Mouse (Mus musculus) heart, postnatal 0 days (tissue): ENCODE results near the gene Pde4d. TPM values are rescaled to one million over a fixed set of nuclear protein-coding genes. Genes with fewer than 3 reads are reported as not detected.
A peak's percentile ranks its signal among the peaks of the same experiment; 100 is the strongest.

Experiments
- ATAC-seq: fragments of 200-750 bp; cut with Nextera tagmentation; 2 replicates; pipeline ENCODE4 v1.8.0; 2017; ENCODE audit warnings: low read depth, moderate number of reproducible peaks, moderate library complexity; ENCODE audit not compliant: insufficient read depth
- DNase-seq: peaks from one replicate; pipeline ENCODE4 v3.0.0-alpha.2; 2016; ENCODE audit warnings: low spot score
- H3K27ac ChIP-seq: fragments of 300-500 bp; sonication (generic); 2 replicates; pipeline ENCODE4 v1.5.1; 2014; ENCODE audit warnings: low read depth, mild to moderate bottlenecking
- H3K27me3 ChIP-seq: fragments of 300-500 bp; sonication (generic); 2 replicates; pipeline ENCODE4 v1.6.1; 2014; ENCODE audit warnings: low read length, mixed read lengths; ENCODE audit not compliant: control insufficient read depth, insufficient read depth
- H3K36me3 ChIP-seq: fragments of 300-500 bp; sonication (generic); replicated peaks from 2 replicates; pipeline ENCODE4 v1.6.1; 2014; ENCODE audit warnings: low read length, mixed read lengths; ENCODE audit not compliant: control insufficient read depth, insufficient read depth
- H3K4me1 ChIP-seq: fragments of 300-500 bp; sonication (generic); 2 replicates; pipeline ENCODE4 v1.6.1; 2014; ENCODE audit warnings: antibody characterized with exemption; ENCODE audit not compliant: control insufficient read depth, insufficient read depth
- H3K4me2 ChIP-seq: fragments of 300-500 bp; sonication (generic); 2 replicates; pipeline ENCODE4 v1.6.1; 2014; ENCODE audit warnings: low read depth, mild to moderate bottlenecking, low read length, moderate library complexity
- H3K4me3 ChIP-seq: fragments of 300-500 bp; sonication (generic); 2 replicates; pipeline ENCODE4 v1.5.1; 2014; ENCODE audit warnings: low read depth, low read length
- H3K9ac ChIP-seq: fragments of 300-500 bp; sonication (generic); replicated peaks from 2 replicates; pipeline ENCODE4 v1.6.1; 2014; ENCODE audit warnings: low read depth, low read length, mixed read lengths
- H3K9me3 ChIP-seq: fragments of 300-500 bp; sonication (generic); replicated peaks from 2 replicates; pipeline ENCODE4 v1.6.1; 2016; ENCODE audit warnings: low read length; ENCODE audit not compliant: control insufficient read depth
- CTCF ChIP-seq: IDR thresholded peaks from 2 replicates; pipeline ENCODE4 v1.5.1; 2016; ENCODE audit warnings: antibody characterized with exemption, control low read depth, low read depth
- EP300 ChIP-seq: IDR thresholded peaks from 2 replicates; pipeline ENCODE4 v1.6.1; 2016; ENCODE audit warnings: antibody characterized with exemption, low read depth
- WGBS: fragments of 180-500 bp; shearing (Covaris S2); extraction: QIAGEN DNeasy Blood & Tissue Kit; methylation state at CpG from one replicate; pipeline ENCODE4 v1.1.7; 2014; 5-methylcytosine and 5-hydroxymethylcytosine counted together
- polyA plus RNA-seq: library from polyadenylated mRNA; unstranded; fragments of >200 nt; fragmentation: Nextera tagmentation; extraction: Ambion mirVana; gene quantifications from 2 replicates; pipeline ENCODE4 v1.2.1, GENCODE M21; 2015
- total RNA-seq: library from RNA; depleted of rRNA; stranded (reverse); fragments of >200 nt; gene quantifications from 2 replicates; pipeline ENCODE4 v1.2.3, GENCODE M21; 2014; ENCODE audit warnings: low replicate concordance

Gene Pde4d
- total and polyA plus RNA-seq, 2 experiments from 2014 or later = 21.9 to 58.0 TPM

GRCm38 (mm10) chr13:109645910-109646284 is 1196.1 kb downstream of the Pde4d start:
- Histone ChIP-seq H3K36me3 (no peaks in the 10 kb centered on the region), H3K4me1 (peaks cover 11% of the 10 kb centered on the region; the same call in 1 of the 2 replicates), H3K9ac (no peak overlapping the region), H3K4me2 (peak overlapping the region; percentile 33), H3K27ac (no peak overlapping the region), H3K9me3 (no peaks in the 10 kb centered on the region), H3K4me3 (0 out of 2 replicates have a peak overlapping the region, but pooled peaks have one; percentile 11), H3K27me3 (no peaks in the 10 kb centered on the region)
- no peak for TF ChIP-seq CTCF
- TF ChIP-seq EP300 = no peak
- WGBS = 72% methylated on average over 6 of the region's 6 CpGs
- ATAC-seq (no peak), DNase-seq (no peak)

GRCm38 (mm10) chr13:109646597-109647232 is 1197.0 kb downstream of the Pde4d start:
- Histone ChIP-seq H3K36me3 (no peaks in the 10 kb centered on the region), H3K9me3 (no peaks in the 10 kb centered on the region), H3K4me1 (peaks cover 13% of the 10 kb centered on the region; the same call in 1 of the 2 replicates), H3K27ac (no peak overlapping the region), H3K4me3 (no peak overlapping the region), H3K9ac (no peak overlapping the region), H3K4me2 (no peak overlapping the region), H3K27me3 (no peaks in the 10 kb centered on the region)
- WGBS = 54% methylated on average over 11 of the region's 11 CpGs
- TF ChIP-seq EP300 (no peak), CTCF (no peak)
- ATAC-seq = no peak
- no peak for DNase-seq

GRCm38 (mm10) chr13:109647479-109648199 is 1197.9 kb downstream of the Pde4d start:
- Histone ChIP-seq H3K36me3 (no peaks in the 10 kb centered on the region), H3K4me2 (no peak overlapping the region), H3K9ac (no peak overlapping the region), H3K4me3 (no peak overlapping the region), H3K4me1 (peaks cover 21% of the 10 kb centered on the region), H3K27me3 (no peaks in the 10 kb centered on the region), H3K27ac (no peak overlapping the region), H3K9me3 (no peaks in the 10 kb centered on the region)
- no peak for DNase-seq
- ATAC-seq = no peak
- no peak for TF ChIP-seq EP300
- no peak for TF ChIP-seq CTCF
- 69% methylated on average over 7 of the region's 7 CpGs for WGBS

GRCm38 (mm10) chr13:109648311-109648710 is 1198.6 kb downstream of the Pde4d start:
- H3K4me2 ChIP-seq = no peak overlapping the region
- no peak overlapping the region for H3K4me3 ChIP-seq
- DNase-seq (no peak), ATAC-seq (no peak)
- no peaks in the 10 kb centered on the region for H3K36me3 ChIP-seq
- H3K27ac ChIP-seq = no peak overlapping the region
- no peaks in the 10 kb centered on the region for H3K9me3 ChIP-seq
- no peaks in the 10 kb centered on the region for H3K27me3 ChIP-seq
- no peak overlapping the region for H3K9ac ChIP-seq
- WGBS = 83% methylated on average over 3 of the region's 3 CpGs
- H3K4me1 ChIP-seq = peaks cover 22% of the 10 kb centered on the region
- TF ChIP-seq EP300 = no peak
- no peak for TF ChIP-seq CTCF

- no peak for TF ChIP-seq EP300
- TF ChIP-seq CTCF = no peak
Measured at GRCm38 (mm10) chr13:109651790-109652605, 1202.2 kb downstream of the Pde4d start.

More at GRCm38 (mm10) chr13:109651790-109652605, 1202.2 kb downstream of the Pde4d start:
- no peaks in the 10 kb centered on the region for H3K36me3 ChIP-seq
- H3K27me3 ChIP-seq = no peaks in the 10 kb centered on the region
- WGBS = 45% methylated on average over 10 of the region's 10 CpGs
- no peak for DNase-seq
- no peak overlapping the region for H3K9ac ChIP-seq
- ATAC-seq = peak; percentile 30; the same call in 1 of the 2 replicates
- no peak overlapping the region for H3K4me3 ChIP-seq
- no peaks in the 10 kb centered on the region for H3K9me3 ChIP-seq
- no peak overlapping the region for H3K4me2 ChIP-seq
- H3K27ac ChIP-seq = no peak overlapping the region
- peaks cover 22% of the 10 kb centered on the region for H3K4me1 ChIP-seq
